Mouse (Mus musculus) liver, postnatal 0 days (tissue): ENCODE data around the gene Cep128.

Experiments used
- CTCF ChIP-seq: sonication (generic); IDR thresholded peaks from 2 replicates; pipeline ENCODE4 v1.5.1; 2016; ENCODE audit warnings: antibody characterized with exemption, low read depth
- EP300 ChIP-seq: IDR thresholded peaks from 2 replicates; pipeline ENCODE4 v1.6.1; 2016; ENCODE audit warnings: antibody characterized with exemption, low read depth, mild to moderate bottlenecking

DNA sequence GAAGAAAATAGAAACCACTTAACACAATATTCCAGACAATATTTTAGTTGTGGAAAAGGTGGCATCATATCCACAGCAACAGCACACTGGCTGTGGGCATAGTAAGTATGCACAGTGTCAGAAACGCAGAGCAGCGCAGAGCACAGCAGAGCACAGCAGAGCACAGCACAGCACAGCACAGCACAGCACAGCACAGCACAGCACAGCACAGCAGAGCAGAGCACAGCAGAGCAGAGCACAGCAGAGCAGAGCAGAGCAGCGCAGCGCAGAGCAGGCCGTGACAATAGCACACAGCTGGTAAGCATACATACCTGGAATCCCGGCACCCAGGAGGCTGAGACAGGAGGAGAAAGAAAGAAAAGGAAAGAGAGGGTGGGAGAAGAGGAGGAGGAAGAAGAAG lies 129.4 kb downstream of the Cep128 start:
- no peak for TF ChIP-seq CTCF
- no peak for TF ChIP-seq EP300
